Mouse (Mus musculus): ENCODE measurements around the gene Cx3cr1. TPM values are rescaled to one million over a fixed set of nuclear protein-coding genes. Genes with fewer than 3 reads are reported as not detected.

The Cx3cr1 gene
- polyA plus RNA-seq, 1 experiment from 2014 or later: 6.1 TPM

- H3K27ac ChIP-seq (replicated peaks): no peak overlapping the region
- H3K9me3 ChIP-seq: no peaks in the 10 kb centered on the region
- H3K27me3 ChIP-seq (replicated peaks; ENCODE audit: low read depth, poor library complexity, severe bottlenecking): no peaks in the 10 kb centered on the region
- H3K4me1 ChIP-seq: peaks cover 53% of the 10 kb centered on the region
- H3K36me3 ChIP-seq (replicated peaks): peaks cover 49% of the 10 kb centered on the region
- no peak overlapping the region for H3K4me3 ChIP-seq
- 96% methylated on average over 4 of the region's 4 CpGs for WGBS
- no peak for DNase-seq (ENCODE audit: low spot score)
Measured at GRCm38 (mm10) chr9:119975286-119975685, 94.4 kb downstream of the Cx3cr1 start.

- peaks cover 49% of the 10 kb centered on the region for H3K36me3 ChIP-seq (replicated peaks)
- H3K27me3 ChIP-seq (replicated peaks; ENCODE audit: low read depth, poor library complexity, severe bottlenecking): no peaks in the 10 kb centered on the region
- peaks cover 51% of the 10 kb centered on the region for H3K4me1 ChIP-seq
- WGBS: 83% methylated on average over 5 of the region's 5 CpGs
- no peak for DNase-seq (ENCODE audit: low spot score)
- H3K4me3 ChIP-seq: no peak overlapping the region
- H3K9me3 ChIP-seq: no peaks in the 10 kb centered on the region
- no peak overlapping the region for H3K27ac ChIP-seq (replicated peaks)
Measured at GRCm38 (mm10) chr9:119974609-119975008, 95.1 kb downstream of the Cx3cr1 start.

- peaks cover 44% of the 10 kb centered on the region for H3K4me1 ChIP-seq
- peaks cover 49% of the 10 kb centered on the region for H3K36me3 ChIP-seq (replicated peaks)
- no peak overlapping the region for H3K4me3 ChIP-seq
- no peaks in the 10 kb centered on the region for H3K27me3 ChIP-seq (replicated peaks; ENCODE audit: low read depth, poor library complexity, severe bottlenecking)
- peak; percentile 26 for DNase-seq (ENCODE audit: low spot score)
- no peak overlapping the region for H3K27ac ChIP-seq (replicated peaks)
- WGBS: 92% methylated on average over 27 of the region's 27 CpGs
- H3K9me3 ChIP-seq: no peaks in the 10 kb centered on the region
Measured at GRCm38 (mm10) chr9:119973869-119974520, 95.7 kb downstream of the Cx3cr1 start.

- no peaks in the 10 kb centered on the region for H3K9me3 ChIP-seq
- peaks cover 37% of the 10 kb centered on the region for H3K4me1 ChIP-seq
- no peak for DNase-seq (ENCODE audit: low spot score)
- no peak overlapping the region for H3K27ac ChIP-seq (replicated peaks)
- no peak overlapping the region for H3K4me3 ChIP-seq
- WGBS: 95% methylated on average over 23 of the region's 23 CpGs
- no peaks in the 10 kb centered on the region for H3K27me3 ChIP-seq (replicated peaks; ENCODE audit: low read depth, poor library complexity, severe bottlenecking)
- H3K36me3 ChIP-seq (replicated peaks): peaks cover 49% of the 10 kb centered on the region
Measured at GRCm38 (mm10) chr9:119973281-119973680, 96.4 kb downstream of the Cx3cr1 start.

- no peak for DNase-seq (ENCODE audit: low spot score)
- Histone ChIP-seq H3K4me3 (no peak overlapping the region), H3K9me3 (no peaks in the 10 kb centered on the region), H3K27me3 (replicated peaks; ENCODE audit: low read depth, poor library complexity, severe bottlenecking) (no peaks in the 10 kb centered on the region), H3K27ac (replicated peaks) (no peak overlapping the region), H3K36me3 (replicated peaks) (peaks cover 49% of the 10 kb centered on the region), H3K4me1 (peaks cover 30% of the 10 kb centered on the region)
- 88% methylated on average over 12 of the region's 12 CpGs for WGBS
Measured at GRCm38 (mm10) chr9:119972582-119972981, 97.1 kb downstream of the Cx3cr1 start.

GRCm38 (mm10) chr9:119972166-119972565 is 97.5 kb downstream of the Cx3cr1 start:
- Histone ChIP-seq H3K27ac (replicated peaks) (no peak overlapping the region), H3K4me3 (no peak overlapping the region), H3K4me1 (peaks cover 26% of the 10 kb centered on the region), H3K36me3 (replicated peaks) (peaks cover 49% of the 10 kb centered on the region), H3K9me3 (no peaks in the 10 kb centered on the region), H3K27me3 (replicated peaks; ENCODE audit: low read depth, poor library complexity, severe bottlenecking) (no peaks in the 10 kb centered on the region)
- 93% methylated on average over 10 of the region's 10 CpGs for WGBS
- DNase-seq (ENCODE audit: low spot score): no peak

- H3K9me3 ChIP-seq: no peaks in the 10 kb centered on the region
- H3K4me1 ChIP-seq: peaks cover 18% of the 10 kb centered on the region
- no peak overlapping the region for H3K4me3 ChIP-seq
- no peak overlapping the region; the same call in 1 of the 2 replicates for H3K27ac ChIP-seq (replicated peaks)
- WGBS: 87% methylated on average over 7 of the region's 7 CpGs
- no peak for DNase-seq (ENCODE audit: low spot score)
- no peaks in the 10 kb centered on the region for H3K27me3 ChIP-seq (replicated peaks; ENCODE audit: low read depth, poor library complexity, severe bottlenecking)
- peaks cover 43% of the 10 kb centered on the region for H3K36me3 ChIP-seq (replicated peaks)
Measured at GRCm38 (mm10) chr9:119970763-119971656, 98.7 kb downstream of the Cx3cr1 start.

- WGBS: 48% methylated on average over 6 of the region's 6 CpGs
- peak; percentile 65 for DNase-seq (ENCODE audit: low spot score)
Measured at GRCm38 (mm10) chr9:119970221-119970620, 99.5 kb downstream of the Cx3cr1 start.

GRCm38 (mm10) chr9:119969811-119970210 is 99.9 kb downstream of the Cx3cr1 start:
- Histone ChIP-seq H3K4me1 (peaks cover 18% of the 10 kb centered on the region), H3K36me3 (replicated peaks) (peaks cover 36% of the 10 kb centered on the region), H3K27me3 (replicated peaks; ENCODE audit: low read depth, poor library complexity, severe bottlenecking) (no peaks in the 10 kb centered on the region), H3K9me3 (no peaks in the 10 kb centered on the region), H3K27ac (replicated peaks) (no peak overlapping the region), H3K4me3 (no peak overlapping the region)
- 85% methylated on average over 7 of the region's 7 CpGs for WGBS
- no peak for DNase-seq (ENCODE audit: low spot score)

More at GRCm38 (mm10) chr9:119970221-119970620, 99.5 kb downstream of the Cx3cr1 start:
- no peaks in the 10 kb centered on the region for H3K27me3 ChIP-seq (replicated peaks; ENCODE audit: low read depth, poor library complexity, severe bottlenecking)
- no peak overlapping the region for H3K4me3 ChIP-seq
- no peak overlapping the region; the same call in 1 of the 2 replicates for H3K27ac ChIP-seq (replicated peaks)
- peaks cover 18% of the 10 kb centered on the region for H3K4me1 ChIP-seq
- H3K36me3 ChIP-seq (replicated peaks): peaks cover 40% of the 10 kb centered on the region
- no peaks in the 10 kb centered on the region for H3K9me3 ChIP-seq

GRCm38 (mm10) chr9:119966221-119966910 is 103.3 kb downstream of the Cx3cr1 start:
- 87% methylated on average over 26 of the region's 26 CpGs for WGBS
- Histone ChIP-seq H3K9me3 (no peaks in the 10 kb centered on the region), H3K27me3 (replicated peaks; ENCODE audit: low read depth, poor library complexity, severe bottlenecking) (peaks cover 20% of the 10 kb centered on the region), H3K4me1 (peaks cover 28% of the 10 kb centered on the region), H3K27ac (replicated peaks) (no peak overlapping the region; the same call in 1 of the 2 replicates), H3K36me3 (replicated peaks) (peaks cover 2% of the 10 kb centered on the region; the same call in 1 of the 2 replicates), H3K4me3 (no peak overlapping the region)
- DNase-seq (ENCODE audit: low spot score): no peak

- H3K27ac ChIP-seq (replicated peaks): no peak overlapping the region
- H3K4me1 ChIP-seq: peaks cover 16% of the 10 kb centered on the region
- 83% methylated on average over 3 of the region's 3 CpGs for WGBS
- peaks cover 26% of the 10 kb centered on the region for H3K27me3 ChIP-seq (replicated peaks; ENCODE audit: low read depth, poor library complexity, severe bottlenecking)
- no peaks in the 10 kb centered on the region for H3K9me3 ChIP-seq
- no peaks in the 10 kb centered on the region for H3K36me3 ChIP-seq (replicated peaks)
- DNase-seq (ENCODE audit: low spot score): no peak
- no peak overlapping the region for H3K4me3 ChIP-seq
Measured at GRCm38 (mm10) chr9:119965186-119965585, 104.5 kb downstream of the Cx3cr1 start.

- WGBS: 73% methylated on average over 3 of the region's 3 CpGs
Measured at GRCm38 (mm10) chr9:119964206-119964605, 105.5 kb downstream of the Cx3cr1 start.

More at GRCm38 (mm10) chr9:119964206-119964605, 105.5 kb downstream of the Cx3cr1 start:
- peaks cover 26% of the 10 kb centered on the region for H3K27me3 ChIP-seq (replicated peaks; ENCODE audit: low read depth, poor library complexity, severe bottlenecking)
- H3K4me1 ChIP-seq: peaks cover 13% of the 10 kb centered on the region
- H3K27ac ChIP-seq (replicated peaks): no peak overlapping the region
- no peaks in the 10 kb centered on the region for H3K9me3 ChIP-seq
- H3K36me3 ChIP-seq (replicated peaks): no peaks in the 10 kb centered on the region
- no peak for DNase-seq (ENCODE audit: low spot score)
- H3K4me3 ChIP-seq: no peak overlapping the region

Measured in embryonic facial prominence, embryonic 10.5 days (tissue).